Mouse (Mus musculus): ENCODE data around the gene Olfr118.
"Not testable (repeated sequence)": the region's sequence is repeated elsewhere in the genome, so short reads cannot be mapped to it uniquely, and the experiment has no call there.

The Olfr118 gene

GRCm38 (mm10) chr17:37666688-37667087 is at the start of gene Olfr118:
Gene Olfr118 (plus strand): TSS chr17:37666988.
- DNase-seq (ENCODE audit: low read depth, low spot score) = no peak
- H3K27me3 ChIP-seq (ENCODE audit: control insufficient read depth, insufficient read depth, low read length, poor library complexity, severe bottlenecking) = no peaks in the 10 kb centered on the region
- H3K36me3 ChIP-seq (ENCODE audit: control insufficient read depth, insufficient read depth, low read length, poor library complexity, severe bottlenecking) = no peaks in the 10 kb centered on the region

GRCm38 (mm10) chr17:37627009-37627408 is 39.8 kb upstream of the Olfr118 start, which contains the start of the genes Olfr115 and Olfr116:
Gene Olfr115 (minus strand): TSS chr17:37627109.
Gene Olfr116 (minus strand): TSS chr17:37627199.
- DNase-seq (ENCODE audit: low read depth, low spot score) = no peak
- Histone ChIP-seq H3K36me3 (ENCODE audit: control insufficient read depth, insufficient read depth, low read length, poor library complexity, severe bottlenecking) (no peaks in the 10 kb centered on the region), H3K27me3 (ENCODE audit: control insufficient read depth, insufficient read depth, low read length, poor library complexity, severe bottlenecking) (no peaks in the 10 kb centered on the region)

GRCm38 (mm10) chr17:37663682-37664081 is 3.1 kb upstream of the Olfr118 start, which contains the start of gene Olfr117:
Gene Olfr117 (minus strand): TSS chr17:37663782.
- H3K27me3 ChIP-seq (ENCODE audit: control insufficient read depth, insufficient read depth, low read length, poor library complexity, severe bottlenecking) = no peaks in the 10 kb centered on the region
- DNase-seq (ENCODE audit: low read depth, low spot score) = no peak
- no peaks in the 10 kb centered on the region for H3K36me3 ChIP-seq (ENCODE audit: control insufficient read depth, insufficient read depth, low read length, poor library complexity, severe bottlenecking)

GRCm38 (mm10) chr17:37696264-37696663 is 29.5 kb downstream of the Olfr118 start, which contains the start of gene Olfr119:
Gene Olfr119 (plus strand): TSS chr17:37696564.
- not testable (repeated sequence) for H3K36me3 ChIP-seq (ENCODE audit: control insufficient read depth, insufficient read depth, low read length, poor library complexity, severe bottlenecking); DNase-seq (ENCODE audit: low read depth, low spot score); H3K27me3 ChIP-seq (ENCODE audit: control insufficient read depth, insufficient read depth, low read length, poor library complexity, severe bottlenecking)

GRCm38 (mm10) chr17:37721508-37721907 is 54.7 kb downstream of the Olfr118 start, which contains the start of gene Olfr120:
Gene Olfr120 (plus strand): TSS chr17:37721808.
- DNase-seq (ENCODE audit: low read depth, low spot score) = no peak
- no peaks in the 10 kb centered on the region for H3K36me3 ChIP-seq (ENCODE audit: control insufficient read depth, insufficient read depth, low read length, poor library complexity, severe bottlenecking)
- H3K27me3 ChIP-seq (ENCODE audit: control insufficient read depth, insufficient read depth, low read length, poor library complexity, severe bottlenecking) = no peaks in the 10 kb centered on the region

Measured in splenic B cell, adult 2 months (primary cell).